Mouse (Mus musculus) small intestine, adult 2 months (tissue): ENCODE results near the gene Trim46.

Source experiments
- CTCF ChIP-seq: fragments of 200-500 bp; IDR thresholded peaks from 2 replicates; pipeline ENCODE4 v1.5.1; 2012; ENCODE audit warnings: low read depth, mild to moderate bottlenecking, control low read depth, inconsistent platforms, low read length, moderate library complexity, mixed read lengths; ENCODE audit not compliant: insufficient replicate concordance, insufficient read length; ENCODE audit errors: extremely low read depth
- POLR2A ChIP-seq: fragments of 200-500 bp; IDR thresholded peaks from 2 replicates; pipeline ENCODE4 v1.6.1; 2012; ENCODE audit warnings: low read depth, mild to moderate bottlenecking, control low read depth, inconsistent platforms, low read length, moderate library complexity

- TF ChIP-seq CTCF, result no peak
- TF ChIP-seq POLR2A, result no peak
These were observed 36.4 kb downstream of the Trim46 start for GRCm38 (mm10) chr3:89209731-89210130.
